Mouse (Mus musculus): ENCODE results near the gene Zbtb17. TPM values are rescaled to one million over a fixed set of nuclear protein-coding genes. Genes with fewer than 3 reads are reported as not detected.

Zbtb17 gene
- polyA plus RNA-seq, 1 experiment = 17.1 TPM

- no peak overlapping the region for H3K4me3 ChIP-seq (ENCODE audit: low read depth, low read length)
- H3K27me3 ChIP-seq (ENCODE audit: control insufficient read depth, insufficient read depth, low read length, poor library complexity, severe bottlenecking) = no peaks in the 10 kb centered on the region
- H3K9me3 ChIP-seq (replicated peaks; ENCODE audit: control insufficient read depth, insufficient read depth, low read length, poor library complexity, severe bottlenecking) = no peaks in the 10 kb centered on the region
- no peak for TF ChIP-seq CTCF (IDR thresholded peaks at IDR 0.05; ENCODE audit: low read depth, low read length)
- TF ChIP-seq EP300 (IDR thresholded peaks at IDR 0.05; ENCODE audit: insufficient read depth, low read depth, low read length) = peak; percentile 80; the same call in 1 of the 2 replicates
- H3K36me3 ChIP-seq (ENCODE audit: control insufficient read depth, insufficient read depth, low read length, poor library complexity, severe bottlenecking) = peaks cover 3% of the 10 kb centered on the region; the same call in 1 of the 2 replicates
- H3K27ac ChIP-seq (ENCODE audit: insufficient read depth, low read length) = no peak overlapping the region
- H3K4me1 ChIP-seq (ENCODE audit: control insufficient read depth, insufficient read depth, low read length) = no peaks in the 10 kb centered on the region
- H3K9ac ChIP-seq (ENCODE audit: low read depth, poor library complexity, severe bottlenecking) = no peak overlapping the region
Observed at GRCm38 (mm10) chr4:141514179-141514641, 69.8 kb downstream of the Zbtb17 start.

Other genes starting within 250 kb of the Zbtb17 start
- gene Rsg1, start 230.7 kb upstream of the Zbtb17 start, polyA plus RNA-seq (2011; ENCODE audit: insufficient read depth, insufficient read length, low read depth, missing spikeins) = 1.6 and 2.8 TPM in 2 replicates
- gene Arhgef19, start 205.2 kb upstream of the Zbtb17 start, polyA plus RNA-seq (2011; ENCODE audit: insufficient read depth, insufficient read length, low read depth, missing spikeins) = 7.5 and 8.3 TPM in 2 replicates
- 44.7 and 51.3 TPM in 2 replicates for gene Epha2, start 143.4 kb upstream of the Zbtb17 start, polyA plus RNA-seq (2011; ENCODE audit: insufficient read depth, insufficient read length, low read depth, missing spikeins)
- gene Fam131c, start 76.4 kb upstream of the Zbtb17 start, polyA plus RNA-seq (2011; ENCODE audit: insufficient read depth, insufficient read length, low read depth, missing spikeins) = 3.0 and 3.6 TPM in 2 replicates
- gene Clcnka, start 45.9 kb upstream of the Zbtb17 start, polyA plus RNA-seq (2011; ENCODE audit: insufficient read depth, insufficient read length, low read depth, missing spikeins) = not detected in 2 replicates
- gene Clcnkb, start 28.6 kb upstream of the Zbtb17 start, polyA plus RNA-seq (2011; ENCODE audit: insufficient read depth, insufficient read length, low read depth, missing spikeins) = 1.0 and 1.5 TPM in 2 replicates
- 0.40 TPM in 1 of 2 replicates, not detected in the other for gene Hspb7, start 23.9 kb upstream of the Zbtb17 start, polyA plus RNA-seq (2011; ENCODE audit: insufficient read depth, insufficient read length, low read depth, missing spikeins)
- not detected in 2 replicates for gene Srarp, start 8.5 kb upstream of the Zbtb17 start, polyA plus RNA-seq (2011; ENCODE audit: insufficient read depth, insufficient read length, low read depth, missing spikeins)
- gene Spen, start 93.9 kb downstream of the Zbtb17 start, polyA plus RNA-seq (2011; ENCODE audit: insufficient read depth, insufficient read length, low read depth, missing spikeins) = 39.6 and 46.9 TPM in 2 replicates
- 73.8 and 76.6 TPM in 2 replicates for gene Fblim1, start 161.4 kb downstream of the Zbtb17 start, polyA plus RNA-seq (2011; ENCODE audit: insufficient read depth, insufficient read length, low read depth, missing spikeins)
- gene Tmem82, start 174.0 kb downstream of the Zbtb17 start, polyA plus RNA-seq (2011; ENCODE audit: insufficient read depth, insufficient read length, low read depth, missing spikeins) = 3.4 and 4.5 TPM in 2 replicates
- 0.82 and 1.8 TPM in 2 replicates for gene Slc25a34, start 179.2 kb downstream of the Zbtb17 start, polyA plus RNA-seq (2011; ENCODE audit: insufficient read depth, insufficient read length, low read depth, missing spikeins)
- gene Plekhm2, start 220.2 kb downstream of the Zbtb17 start, polyA plus RNA-seq (2011; ENCODE audit: insufficient read depth, insufficient read length, low read depth, missing spikeins) = 11.1 and 15.1 TPM in 2 replicates
- gene Rsc1a1, start 240.9 kb downstream of the Zbtb17 start, polyA plus RNA-seq (2011; ENCODE audit: insufficient read depth, insufficient read length, low read depth, missing spikeins) = 4.1 TPM in 1 of 2 replicates, not detected in the other

All from ES-Bruce4 (cell line).